Mouse (Mus musculus) adrenal gland (tissue): ENCODE data around the gene Gm5155.
"Not testable (repeated sequence)": the region's sequence is repeated elsewhere in the genome, so short reads cannot be mapped to it uniquely, and the experiment has no call there.

ENCODE experiments used
- intact Hi-C: fragments of 180-260 bp; cut with DNase I; formaldehyde crosslinking; loops from one replicate; pipeline ENCODE4 v1.15.1; 2025
- long read RNA-seq, 2 experiments: library from polyadenylated mRNA; unstranded; transcript quantifications; one replicate each; pipeline ENCODE4 v2.0.0; 2020; ENCODE audit warnings: borderline replicate concordance in 1 of 2; ENCODE audit not compliant: insufficient replicate concordance in 1 of 2

Gm5155 gene
- long read RNA-seq, experiment 1, result 0 reads
- long read RNA-seq, experiment 2, result 0 reads

DNA sequence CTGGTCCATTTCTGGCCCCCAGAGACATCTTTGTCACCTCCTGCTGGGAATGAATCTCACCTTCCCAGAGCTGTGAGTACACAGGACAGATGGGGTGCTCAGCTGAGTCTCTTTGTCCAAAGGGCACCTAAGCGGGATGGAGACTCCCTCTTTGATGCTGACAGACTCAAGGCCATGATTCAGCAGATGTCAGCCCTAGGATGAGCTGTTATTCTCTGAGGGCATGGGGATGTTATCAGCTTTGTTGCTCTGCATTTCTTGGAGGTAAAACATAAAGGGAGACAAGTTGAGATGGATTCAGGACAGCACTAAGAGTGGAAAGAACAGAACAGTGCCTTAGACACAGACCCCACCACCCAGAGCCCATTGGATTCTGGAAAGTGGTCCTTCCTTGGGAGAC is at the start of gene Gm5155:
Gene Gm5155, plus strand, starts transcription at position 301 of the 400 bp plus-strand sequence.
- intact Hi-C loops, result no loop called here

DNA sequence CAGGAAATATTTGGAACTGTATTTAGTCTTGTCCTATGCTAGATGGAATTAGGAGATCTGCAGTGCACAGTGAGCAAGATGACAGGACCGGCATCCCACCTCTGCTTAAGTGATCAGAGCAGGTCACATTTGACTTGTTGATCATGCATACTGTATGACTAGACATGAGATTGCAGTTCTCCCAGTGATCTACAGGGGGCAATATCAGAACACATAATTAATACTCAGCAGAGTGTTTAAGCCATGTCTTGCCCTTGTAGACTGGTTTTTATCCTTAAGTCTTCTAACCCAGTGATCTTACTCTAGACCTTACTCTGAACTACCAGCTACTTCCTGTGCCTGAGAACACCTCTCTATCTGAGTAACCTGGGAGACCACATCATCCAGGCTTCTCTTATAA is 791 bp upstream of the Gm5155 start:
- intact Hi-C loops, result no loop called here

DNA sequence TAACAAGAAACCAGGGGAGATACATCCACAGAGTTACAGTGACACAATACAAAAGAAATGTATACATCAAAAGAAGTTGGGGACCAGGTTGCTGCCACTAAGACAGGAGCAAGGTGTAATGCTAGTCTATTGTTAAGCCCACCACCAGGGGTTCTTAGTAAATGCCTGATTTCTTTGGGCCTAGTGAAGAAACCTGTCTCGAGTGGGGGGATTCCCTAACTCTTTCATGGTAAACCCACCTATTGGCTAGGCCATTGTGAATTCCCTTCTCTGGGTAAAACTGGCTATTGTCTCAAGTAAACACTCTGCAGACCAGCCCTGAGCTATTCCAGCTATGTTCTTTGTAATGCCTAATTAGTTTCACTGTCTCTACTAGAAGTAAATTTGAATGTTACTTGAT is 23.8 kb downstream of the Gm5155 start:
- intact Hi-C loops, result not testable (repeated sequence)

DNA sequence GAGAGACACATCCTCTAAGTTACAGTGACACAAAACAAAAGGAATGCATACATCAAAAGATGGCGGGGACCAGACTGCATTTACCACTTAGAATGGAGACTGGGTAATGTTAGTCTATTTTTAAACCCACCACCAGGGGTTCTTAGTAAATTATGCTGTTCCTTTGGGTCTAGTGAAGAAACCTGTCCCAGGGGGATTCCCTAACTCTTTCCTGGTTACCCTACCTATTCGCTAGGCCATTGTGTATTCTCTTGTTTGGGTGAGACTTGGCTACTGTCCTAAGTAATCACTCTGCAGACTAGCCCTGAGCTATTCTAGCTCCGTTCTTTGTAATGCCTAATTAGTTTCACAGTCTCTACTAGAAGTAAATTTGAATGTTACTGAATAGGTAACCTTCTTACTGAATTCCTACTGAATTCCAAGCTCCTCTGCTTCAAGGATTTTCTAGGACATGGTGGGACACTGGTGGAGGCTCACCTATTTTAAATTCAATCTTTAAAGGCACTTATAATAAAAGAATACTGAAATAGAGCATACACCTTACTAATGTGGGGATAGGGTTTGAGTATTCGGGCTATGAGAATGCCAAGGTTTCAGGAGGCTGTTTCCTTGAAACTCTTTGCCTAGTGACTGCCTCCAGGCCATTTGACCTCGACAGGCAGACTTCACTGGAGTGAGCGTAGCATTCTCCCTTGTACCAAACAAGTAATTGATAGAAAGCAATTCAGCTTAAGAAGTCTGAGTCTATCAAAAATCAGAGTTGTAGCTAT is 31.8 kb downstream of the Gm5155 start:
- intact Hi-C loops, result no loop called here
